Mouse (Mus musculus) ovary, postnatal 36 days (tissue): ENCODE measurements at regions not wholly inside any gene's neighbourhood (a gene's known extent, or its start where the extent isn't known, plus 50 kb on each side); places are given as distances from the start of the nearest gene placed in this dataset.

Source experiments
- DNase-seq: peaks from one replicate; pipeline ENCODE4 v3.0.0; 2022; ENCODE audit warnings: low spot score, mixed read lengths

GRCm38 (mm10) chr16:7644363-7644762 is 780.6 kb downstream of the Tmem114 start:
- DNase-seq = no peak

- DNase-seq = peak; percentile 7
Measured at GRCm38 (mm10) chr16:7638955-7639755, 785.8 kb downstream of the Tmem114 start.

GRCm38 (mm10) chr16:7637993-7638392 is 786.9 kb downstream of the Tmem114 start:
- DNase-seq = no peak

GRCm38 (mm10) chr16:7637121-7637700 is 787.7 kb downstream of the Tmem114 start:
- DNase-seq = no peak

GRCm38 (mm10) chr16:7636326-7636725 is 788.6 kb downstream of the Tmem114 start:
- no peak for DNase-seq

- DNase-seq = no peak
Measured at GRCm38 (mm10) chr16:7632474-7632873, 792.5 kb downstream of the Tmem114 start.

GRCm38 (mm10) chr16:7628351-7628750 is 796.6 kb downstream of the Tmem114 start:
- DNase-seq = no peak

- DNase-seq = no peak
Measured at GRCm38 (mm10) chr16:7606602-7607001, 818.3 kb downstream of the Tmem114 start.

GRCm38 (mm10) chr16:7602428-7602827 is 822.5 kb downstream of the Tmem114 start:
- DNase-seq = no peak

- DNase-seq = peak; percentile 20
Measured at GRCm38 (mm10) chr16:7574879-7575278, 850.1 kb downstream of the Tmem114 start.

- DNase-seq = no peak
Measured at GRCm38 (mm10) chr16:7560841-7561240, 864.1 kb downstream of the Tmem114 start.

GRCm38 (mm10) chr16:7559177-7559576 is 865.8 kb downstream of the Tmem114 start:
- no peak for DNase-seq

GRCm38 (mm10) chr16:7558637-7559036 is 866.3 kb downstream of the Tmem114 start:
- no peak for DNase-seq

GRCm38 (mm10) chr16:7555911-7556310 is 869.0 kb downstream of the Tmem114 start:
- DNase-seq = no peak

GRCm38 (mm10) chr16:7549568-7549967 is 875.4 kb downstream of the Tmem114 start:
- DNase-seq = no peak

GRCm38 (mm10) chr16:7544067-7544466 is 880.9 kb downstream of the Tmem114 start:
- no peak for DNase-seq

- DNase-seq = no peak
Measured at GRCm38 (mm10) chr16:7529811-7530210, 895.1 kb downstream of the Tmem114 start.

- DNase-seq = no peak
Measured at GRCm38 (mm10) chr16:7528963-7529362, 896.0 kb downstream of the Tmem114 start.

- DNase-seq = no peak
Measured at GRCm38 (mm10) chr16:7527923-7528776, 896.8 kb downstream of the Tmem114 start.

- no peak for DNase-seq
Measured at GRCm38 (mm10) chr16:7518711-7519110, 906.2 kb downstream of the Tmem114 start.
